Mouse (Mus musculus) CH12.LX (cell line): ENCODE results near the gene Hrg. TPM values are rescaled to one million over a fixed set of nuclear protein-coding genes. Genes with fewer than 3 reads are reported as not detected.

ENCODE experiments used
- DNase-seq: peaks from one replicate; pipeline ENCODE4 v3.0.0-alpha.2; 2013; ENCODE audit errors: extremely low read depth
- H3K27ac ChIP-seq: 2 replicates; pipeline ENCODE4 v1.5.1; 2012; ENCODE audit warnings: low read depth, mild to moderate bottlenecking, control low read depth, moderate library complexity; ENCODE audit not compliant: insufficient read depth
- H3K27me3 ChIP-seq: replicated peaks from 2 replicates; pipeline ENCODE3; 2012; ENCODE audit warnings: inconsistent platforms
- H3K36me3 ChIP-seq, 2 experiments: replicated peaks in 1 of 2; 2 replicates each; pipeline versions ENCODE3 to v1.6.1; 2012; ENCODE audit warnings: inconsistent platforms in 1 of 2, low read length in 1 of 2, mild to moderate bottlenecking in 1 of 2, mixed read lengths in 1 of 2, moderate library complexity in 1 of 2; ENCODE audit not compliant: control insufficient read depth in 1 of 2, insufficient read depth in 1 of 2
- H3K4me1 ChIP-seq, 2 experiments: 2 replicates each; pipeline ENCODE4 v1.6.1; 2012; ENCODE audit warnings: inconsistent platforms in 1 of 2, moderate library complexity in 1 of 2; ENCODE audit not compliant: insufficient read depth in 2 of 2, control insufficient read depth in 1 of 2
- H3K4me2 ChIP-seq: 2 replicates; pipeline ENCODE4 v1.6.1; 2012; ENCODE audit warnings: low read depth, mild to moderate bottlenecking, control low read depth; ENCODE audit not compliant: poor library complexity, insufficient read depth, severe bottlenecking
- H3K4me3 ChIP-seq, 3 experiments: fragments of 150-350 bp in 1 of 3; sonication (generic) in 1 of 3; replicated peaks in 1 of 3; 2 replicates each; pipeline versions ENCODE3 to v1.5.1; 2011 to 2012; ENCODE audit warnings: low read depth in 2 of 3, low read length in 2 of 3, mild to moderate bottlenecking in 2 of 3, moderate library complexity in 2 of 3, control low read depth in 1 of 3, improper control_type of control experiment in 1 of 3, inconsistent platforms in 1 of 3, mixed read lengths in 1 of 3; ENCODE audit not compliant: poor library complexity in 1 of 3
- H3K79me2 ChIP-seq: replicated peaks from 2 replicates; pipeline ENCODE4 v1.6.1; 2012; ENCODE audit warnings: mild to moderate bottlenecking, moderate library complexity; ENCODE audit not compliant: control insufficient read depth, poor library complexity, insufficient read depth, severe bottlenecking; ENCODE audit errors: extremely low read depth
- H3K9ac ChIP-seq: 2 replicates; pipeline ENCODE4 v1.6.1; 2012; ENCODE audit warnings: low read depth, mild to moderate bottlenecking, control low read depth, moderate library complexity; ENCODE audit not compliant: insufficient read depth
- H3K9me3 ChIP-seq: replicated peaks from 2 replicates; pipeline ENCODE3; 2012; ENCODE audit warnings: low read length, inconsistent platforms, mixed read lengths
- BHLHE40 ChIP-seq: IDR thresholded peaks from 2 replicates; pipeline ENCODE4 v1.6.1; 2011; ENCODE audit warnings: mild to moderate bottlenecking, low read depth, low read length, improper control_type of control experiment
- E2F4 ChIP-seq: IDR thresholded peaks from 2 replicates; pipeline ENCODE4 v1.6.1; 2011; ENCODE audit warnings: low read depth, low read length, improper control_type of control experiment; ENCODE audit not compliant: insufficient replicate concordance
- ELF1 ChIP-seq: IDR thresholded peaks from 2 replicates; pipeline ENCODE4 v1.6.1; 2014; ENCODE audit warnings: low read depth, mild to moderate bottlenecking, inconsistent platforms, low read length, improper control_type of control experiment
- ETS1 ChIP-seq: conservative IDR thresholded peaks from 2 replicates; pipeline ENCODE4 v1.6.1; 2012; ENCODE audit warnings: low read depth, mild to moderate bottlenecking, inconsistent platforms, low read length, improper control_type of control experiment, moderate library complexity
- GABPA ChIP-seq: IDR thresholded peaks from 2 replicates; pipeline ENCODE4 v1.6.1; 2012; ENCODE audit warnings: low read depth, low read length, improper control_type of control experiment, inconsistent platforms; ENCODE audit not compliant: insufficient replicate concordance
- JUN ChIP-seq: IDR thresholded peaks from 2 replicates; pipeline ENCODE4 v1.6.1; 2011; ENCODE audit warnings: low read depth, mild to moderate bottlenecking, low read length, improper control_type of control experiment, moderate library complexity; ENCODE audit not compliant: insufficient read depth
- KAT2A ChIP-seq: IDR thresholded peaks from 2 replicates; pipeline ENCODE4 v1.6.1; 2012; ENCODE audit warnings: low read length, improper control_type of control experiment, inconsistent platforms; ENCODE audit not compliant: insufficient replicate concordance
- MAFK ChIP-seq: IDR thresholded peaks from 2 replicates; pipeline ENCODE4 v1.6.1; 2011; ENCODE audit warnings: low read length, improper control_type of control experiment; ENCODE audit not compliant: insufficient replicate concordance
- MAX ChIP-seq: IDR thresholded peaks from 2 replicates; pipeline ENCODE4 v1.6.1; 2011; ENCODE audit warnings: low read length, improper control_type of control experiment
- MAZ ChIP-seq: IDR thresholded peaks from 2 replicates; pipeline ENCODE4 v1.6.1; 2012; ENCODE audit warnings: low read depth, mild to moderate bottlenecking, inconsistent platforms, low read length, improper control_type of control experiment, moderate library complexity
- MEF2A ChIP-seq: IDR thresholded peaks from 2 replicates; pipeline ENCODE4 v1.6.1; 2014; ENCODE audit warnings: low read depth, mild to moderate bottlenecking, inconsistent platforms, low read length, improper control_type of control experiment, borderline replicate concordance
- MYC ChIP-seq: IDR thresholded peaks from 2 replicates; pipeline ENCODE4 v1.6.1; 2011; ENCODE audit warnings: low read depth, mild to moderate bottlenecking, improper control_type of control experiment, low read length
- POLR2A ChIP-seq: IDR thresholded peaks from 2 replicates; pipeline ENCODE4 v1.6.1; 2011; ENCODE audit warnings: low read depth, mild to moderate bottlenecking, improper control_type of control experiment, low read length
- POLR2AphosphoS2 ChIP-seq: IDR thresholded peaks from 2 replicates; pipeline ENCODE4 v1.6.1; 2011; ENCODE audit warnings: low read depth, low read length, improper control_type of control experiment
- RAD21 ChIP-seq: IDR thresholded peaks from 2 replicates; pipeline ENCODE4 v1.6.1; 2011; ENCODE audit warnings: low read depth, mild to moderate bottlenecking, low read length, improper control_type of control experiment, moderate library complexity
- TBP ChIP-seq: conservative IDR thresholded peaks from 2 replicates; pipeline ENCODE4 v1.6.1; 2011; ENCODE audit warnings: low read depth, low read length, improper control_type of control experiment
- UBTF ChIP-seq: IDR thresholded peaks from 2 replicates; pipeline ENCODE4 v1.6.1; 2012; ENCODE audit warnings: low read depth, mild to moderate bottlenecking, inconsistent platforms, low read length, improper control_type of control experiment, moderate library complexity
- USF1 ChIP-seq: IDR thresholded peaks from 2 replicates; pipeline ENCODE4 v1.6.1; 2014; ENCODE audit warnings: low read depth, mild to moderate bottlenecking, inconsistent platforms, low read length, improper control_type of control experiment
- ZC3H11A ChIP-seq: IDR thresholded peaks from 2 replicates; pipeline ENCODE4 v1.6.1; 2012; ENCODE audit warnings: low read depth, mild to moderate bottlenecking, inconsistent platforms, low read length, improper control_type of control experiment
- ZKSCAN1 ChIP-seq: IDR thresholded peaks from 2 replicates; pipeline ENCODE4 v1.6.1; 2012; ENCODE audit warnings: low read depth, inconsistent platforms, low read length, improper control_type of control experiment, borderline replicate concordance
- ZNF384 ChIP-seq: IDR thresholded peaks from 2 replicates; pipeline ENCODE4 v1.6.1; 2012; ENCODE audit warnings: low read depth, low read length, improper control_type of control experiment, inconsistent platforms
- dilution Hi-C: fragments of 300-500 bp; cut with MboI; formaldehyde crosslinking; loops from 2 replicates; pipeline ENCODE4 v1.14.3; 2020; ENCODE audit warnings: low sequenced_read_pairs; ENCODE audit not compliant: extremely low pct_unique_long_range_greater_than_20kb, extremely low pct_ligation_motif_present
- in situ Hi-C: fragments of 300-500 bp; cut with MboI; formaldehyde crosslinking; loops from 3 replicates; pipeline ENCODE4 v1.14.3; 2019; ENCODE audit warnings: low sequenced_read_pairs, low pct_ligation_motif_present, low pct_unique_long_range_greater_than_20kb, mixed read lengths
- polyA plus RNA-seq: library from polyadenylated mRNA; unstranded; fragments of >175 nt; gene quantifications from 2 replicates; pipeline ENCODE4 v1.2.1, GENCODE M21; 2012; ENCODE audit warnings: low read depth; ENCODE audit not compliant: insufficient read length
- total RNA-seq, 2 experiments: library from RNA; depleted of rRNA; stranded (reverse); fragments of 300-350 nt in 1 of 2; fragments of >200 nt in 1 of 2; gene quantifications; 2 replicates each; pipeline ENCODE4 v1.2.3; 2012 to 2014

Gene Hrg
- total and polyA plus RNA-seq, 3 experiments, result not detected

DNA sequence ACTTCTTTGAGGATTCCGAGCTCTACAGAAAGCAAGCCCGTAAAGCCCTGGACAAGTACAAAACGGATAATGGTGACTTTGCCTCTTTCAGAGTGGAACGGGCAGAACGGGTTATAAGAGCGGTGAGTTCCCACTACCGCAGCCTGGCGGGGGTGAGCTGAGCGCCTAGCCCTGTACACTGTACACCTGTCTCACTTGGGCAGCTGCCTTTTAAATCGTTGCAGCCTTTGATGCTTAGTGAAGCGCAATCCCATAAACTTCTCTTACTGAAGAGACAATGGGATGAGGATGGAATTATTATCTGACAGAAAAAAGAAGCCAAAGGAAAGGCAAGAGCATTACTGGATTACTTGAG lies 5.2 kb downstream of the Hrg start:
- DNase-seq, result no peak
- in situ Hi-C loops (no loop called here), dilution Hi-C loops (no loop called here)
- Histone ChIP-seq H3K9ac (no peak overlapping the region), H3K4me1 (no peaks in the 10 kb centered on the region), H3K4me2 (no peak overlapping the region), H3K27me3 (no peaks in the 10 kb centered on the region), H3K36me3 (no peaks in the 10 kb centered on the region), H3K4me3 (no peak overlapping the region)
- TF ChIP-seq POLR2A, result no peak
- TF ChIP-seq KAT2A, result no peak
- TF ChIP-seq JUN, result no peak
- TF ChIP-seq MAZ, result no peak
- TF ChIP-seq ETS1, result no peak
- no peak for TF ChIP-seq ZNF384
- TF ChIP-seq TBP, result no peak
- no peak for TF ChIP-seq MAFK
- TF ChIP-seq, all 38 proteins: peak for 0
- Histone ChIP-seq H3K79me2 (no peaks in the 10 kb centered on the region), H3K27ac (no peak overlapping the region), H3K9me3 (no peaks in the 10 kb centered on the region)

DNA sequence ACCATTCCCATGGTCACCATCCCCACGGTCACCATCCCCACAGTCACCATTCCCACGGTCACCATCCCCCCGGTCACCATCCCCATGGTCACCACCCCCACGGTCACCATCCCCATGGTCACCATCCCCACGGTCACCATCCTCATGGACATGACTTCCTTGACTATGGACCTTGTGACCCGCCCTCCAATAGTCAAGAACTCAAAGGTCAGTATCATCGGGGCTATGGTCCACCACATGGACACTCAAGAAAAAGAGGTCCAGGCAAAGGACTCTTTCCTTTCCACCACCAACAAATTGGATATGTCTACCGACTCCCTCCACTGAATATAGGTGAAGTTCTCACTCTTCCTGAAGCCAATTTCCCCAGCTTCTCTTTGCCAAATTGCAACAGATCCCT lies 10.2 kb downstream of the Hrg start:
- DNase-seq, result no peak
- Histone ChIP-seq H3K9me3 (no peaks in the 10 kb centered on the region), H3K9ac (no peak overlapping the region), H3K36me3 (no peaks in the 10 kb centered on the region), H3K4me3 (no peak overlapping the region), H3K79me2 (no peaks in the 10 kb centered on the region), H3K27ac (no peak overlapping the region), H3K4me1 (no peaks in the 10 kb centered on the region), H3K4me2 (no peak overlapping the region), H3K27me3 (no peaks in the 10 kb centered on the region)
- TF ChIP-seq POLR2A (no peak), MEF2A (no peak), RAD21 (no peak), JUN (no peak), TBP (no peak), BHLHE40 (no peak), MYC (no peak), POLR2AphosphoS2 (no peak), E2F4 (no peak), ELF1 (no peak), UBTF (no peak), USF1 (no peak), ZC3H11A (no peak), ZKSCAN1 (no peak), MAX (no peak), MAZ (no peak), GABPA (no peak)
- in situ Hi-C loops (loop anchor here (5.0 kb wide), 1 partner anchor 91 kb away; no protein-coding TSS in a partner anchor), dilution Hi-C loops (no loop called here)
